Mouse (Mus musculus): ENCODE measurements around the gene Rasal3. TPM values are rescaled to one million over a fixed set of nuclear protein-coding genes. Genes with fewer than 3 reads are reported as not detected.

Gene Rasal3
- total and polyA plus RNA-seq, 2 experiments from 2014 or later, result 0.80 to 3.8 TPM

DNA sequence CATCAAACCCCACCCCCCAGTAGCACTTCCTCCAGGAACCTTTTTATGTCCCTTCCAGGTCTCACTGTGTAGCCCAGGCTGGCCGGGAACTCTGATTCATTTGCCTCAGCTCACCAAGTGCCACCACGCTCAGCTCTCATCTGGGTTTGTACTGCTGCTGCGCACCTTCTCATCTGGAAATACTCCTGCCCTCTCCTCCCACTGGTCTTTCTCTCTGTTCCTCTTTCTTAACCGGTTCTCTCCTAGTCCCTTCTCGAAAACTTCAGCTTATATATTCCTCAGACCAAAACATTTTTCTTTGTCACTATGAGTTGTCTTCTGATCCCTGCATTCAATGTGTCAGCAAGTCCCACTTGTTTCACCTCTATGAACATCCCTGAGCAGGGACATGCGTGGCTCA lies 39.9 kb upstream of the Rasal3 start:
- Histone ChIP-seq H3K9me3 (ENCODE audit: low read length) (no peaks in the 10 kb centered on the region), H3K27me3 (ENCODE audit: insufficient read depth, low read length) (no peaks in the 10 kb centered on the region), H3K4me2 (ENCODE audit: low read depth, low read length, poor library complexity, severe bottlenecking) (no peak overlapping the region), H3K36me3 (ENCODE audit: insufficient read depth, low read length) (no peaks in the 10 kb centered on the region), H3K27ac (ENCODE audit: low read depth, low read length) (no peak overlapping the region), H3K9ac (replicated peaks; ENCODE audit: low read length, poor library complexity, severe bottlenecking) (no peak overlapping the region), H3K4me3 (ENCODE audit: low read depth, low read length) (no peak overlapping the region), H3K4me1 (ENCODE audit: insufficient read depth, low read length) (no peaks in the 10 kb centered on the region)
- no peak for TF ChIP-seq CTCF (IDR thresholded peaks at IDR 0.05)
- no peak for DNase-seq (ENCODE audit: low spot score)
- WGBS, result 81% methylated on average over 6 of the region's 6 CpGs
- ATAC-seq (ENCODE audit: low FRiP score), result no peak

DNA sequence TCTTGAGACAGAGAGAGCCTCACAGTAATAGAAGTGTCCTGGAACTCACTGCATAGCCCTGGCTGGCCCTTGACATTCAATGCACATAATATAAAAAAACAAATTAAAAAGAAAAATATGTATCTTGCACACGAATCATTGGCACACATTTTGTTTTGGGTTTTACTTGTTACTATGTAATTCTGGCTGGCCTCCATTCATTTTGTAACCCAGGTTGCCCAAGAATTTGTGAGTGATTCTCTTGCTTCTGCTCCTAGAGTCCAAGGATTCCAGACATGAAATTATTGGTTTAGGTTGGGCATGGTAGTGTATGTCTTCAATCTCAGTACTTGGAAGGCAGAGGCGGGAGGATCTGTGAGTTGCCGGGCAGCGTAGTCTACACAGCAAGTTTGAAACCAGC lies 33.7 kb upstream of the Rasal3 start:
- Histone ChIP-seq H3K9ac (replicated peaks; ENCODE audit: low read length, poor library complexity, severe bottlenecking) (no peak overlapping the region), H3K36me3 (ENCODE audit: insufficient read depth, low read length) (no peaks in the 10 kb centered on the region), H3K27me3 (ENCODE audit: insufficient read depth, low read length) (no peaks in the 10 kb centered on the region), H3K27ac (ENCODE audit: low read depth, low read length) (no peak overlapping the region), H3K9me3 (ENCODE audit: low read length) (no peaks in the 10 kb centered on the region), H3K4me3 (ENCODE audit: low read depth, low read length) (no peak overlapping the region), H3K4me1 (ENCODE audit: insufficient read depth, low read length) (no peaks in the 10 kb centered on the region), H3K4me2 (ENCODE audit: low read depth, low read length, poor library complexity, severe bottlenecking) (no peak overlapping the region)
- ATAC-seq (ENCODE audit: low FRiP score) (no peak), DNase-seq (ENCODE audit: low spot score) (no peak)
- TF ChIP-seq CTCF (IDR thresholded peaks at IDR 0.05), result no peak
- 94% methylated on average over 4 of the region's 4 CpGs for WGBS

DNA sequence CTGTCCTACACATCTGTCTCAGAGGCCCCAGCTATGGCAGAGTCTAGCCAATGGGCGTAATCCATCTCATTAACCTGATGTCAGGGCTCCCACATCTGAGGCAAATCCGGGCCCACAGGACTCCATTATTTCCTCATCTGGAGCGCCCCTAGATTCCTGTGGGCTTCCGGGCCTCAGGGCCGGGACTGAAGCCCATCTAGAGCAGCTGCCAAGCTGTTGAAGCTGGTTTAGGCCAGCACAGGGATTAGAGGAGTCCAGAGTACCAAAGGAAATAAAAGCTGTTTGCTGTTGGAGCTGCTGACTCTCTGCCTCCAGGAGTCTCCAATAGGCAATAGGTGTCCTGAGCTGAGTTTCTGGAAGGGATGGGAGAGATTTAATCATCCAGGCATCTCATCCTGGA lies 31.8 kb upstream of the Rasal3 start:
- no peak overlapping the region for H3K27ac ChIP-seq (ENCODE audit: low read depth, low read length)
- no peaks in the 10 kb centered on the region for H3K4me1 ChIP-seq (ENCODE audit: insufficient read depth, low read length)
- no peak for TF ChIP-seq CTCF (IDR thresholded peaks at IDR 0.05)
- no peak overlapping the region for H3K4me2 ChIP-seq (ENCODE audit: low read depth, low read length, poor library complexity, severe bottlenecking)
- no peaks in the 10 kb centered on the region for H3K36me3 ChIP-seq (ENCODE audit: insufficient read depth, low read length)
- no peaks in the 10 kb centered on the region for H3K9me3 ChIP-seq (ENCODE audit: low read length)
- ATAC-seq (ENCODE audit: low FRiP score) (no peak), DNase-seq (ENCODE audit: low spot score) (no peak)
- H3K9ac ChIP-seq (replicated peaks; ENCODE audit: low read length, poor library complexity, severe bottlenecking), result no peak overlapping the region
- no peak overlapping the region for H3K4me3 ChIP-seq (ENCODE audit: low read depth, low read length)
- 66% methylated on average over 5 of the region's 5 CpGs for WGBS
- no peaks in the 10 kb centered on the region for H3K27me3 ChIP-seq (ENCODE audit: insufficient read depth, low read length)

DNA sequence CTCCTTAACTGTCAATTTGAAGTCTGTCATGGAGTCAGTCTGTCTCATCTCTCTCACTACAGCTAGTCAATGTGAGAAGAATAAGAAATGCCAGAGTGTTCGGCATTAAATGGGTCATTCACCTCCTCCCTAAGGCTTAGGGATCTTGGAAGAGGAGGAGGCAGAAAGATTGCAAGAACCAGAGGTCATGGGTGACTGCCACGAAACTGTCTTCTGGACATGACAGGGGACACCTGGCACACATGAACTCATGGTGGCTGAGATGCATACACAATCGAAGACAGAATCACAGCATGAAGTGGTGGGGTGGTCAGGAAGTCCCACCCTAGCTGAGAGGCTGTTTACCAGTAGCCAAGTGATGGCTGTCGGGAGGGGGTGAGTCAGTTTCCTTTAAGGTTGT lies 30.9 kb upstream of the Rasal3 start:
- no peak for TF ChIP-seq CTCF (IDR thresholded peaks at IDR 0.05)
- H3K4me2 ChIP-seq (ENCODE audit: low read depth, low read length, poor library complexity, severe bottlenecking), result no peak overlapping the region
- no peaks in the 10 kb centered on the region for H3K4me1 ChIP-seq (ENCODE audit: insufficient read depth, low read length)
- no peak overlapping the region for H3K9ac ChIP-seq (replicated peaks; ENCODE audit: low read length, poor library complexity, severe bottlenecking)
- H3K27me3 ChIP-seq (ENCODE audit: insufficient read depth, low read length), result no peaks in the 10 kb centered on the region
- DNase-seq (ENCODE audit: low spot score) (no peak), ATAC-seq (ENCODE audit: low FRiP score) (no peak)
- no peaks in the 10 kb centered on the region for H3K36me3 ChIP-seq (ENCODE audit: insufficient read depth, low read length)
- no peak overlapping the region for H3K4me3 ChIP-seq (ENCODE audit: low read depth, low read length)
- no peak overlapping the region for H3K27ac ChIP-seq (ENCODE audit: low read depth, low read length)
- 69% methylated on average over 4 of the region's 4 CpGs for WGBS
- H3K9me3 ChIP-seq (ENCODE audit: low read length), result no peaks in the 10 kb centered on the region

DNA sequence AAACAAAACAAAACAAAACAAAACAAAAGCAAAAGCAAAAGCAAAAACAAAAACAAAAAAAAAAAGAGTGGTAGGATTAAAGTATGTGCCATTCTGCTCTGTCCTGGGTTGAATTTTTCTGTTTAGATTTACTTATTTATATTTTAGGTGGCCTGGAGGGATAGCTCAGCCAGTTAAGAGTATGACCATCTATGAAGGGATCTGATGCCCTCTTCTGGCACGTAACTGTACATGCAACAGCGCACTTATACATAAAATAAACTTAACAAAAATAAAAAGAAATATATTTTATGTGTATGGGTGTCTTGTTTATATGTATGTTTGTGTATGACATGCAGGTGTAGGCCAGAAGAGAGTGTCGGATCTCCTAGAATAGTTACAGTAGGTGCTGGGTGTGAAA lies 28.6 kb upstream of the Rasal3 start:
- no peaks in the 10 kb centered on the region for H3K36me3 ChIP-seq (ENCODE audit: insufficient read depth, low read length)
- no peak for ATAC-seq (ENCODE audit: low FRiP score)
- H3K4me2 ChIP-seq (ENCODE audit: low read depth, low read length, poor library complexity, severe bottlenecking), result no peak overlapping the region
- H3K4me1 ChIP-seq (ENCODE audit: insufficient read depth, low read length), result no peaks in the 10 kb centered on the region
- H3K9me3 ChIP-seq (ENCODE audit: low read length), result no peaks in the 10 kb centered on the region
- H3K27ac ChIP-seq (ENCODE audit: low read depth, low read length), result no peak overlapping the region
- no peaks in the 10 kb centered on the region for H3K27me3 ChIP-seq (ENCODE audit: insufficient read depth, low read length)
- H3K9ac ChIP-seq (replicated peaks; ENCODE audit: low read length, poor library complexity, severe bottlenecking), result no peak overlapping the region
- peak; percentile 67 for TF ChIP-seq CTCF (IDR thresholded peaks at IDR 0.05)
- WGBS, result 63% methylated on average over 3 of the region's 3 CpGs
- no peak overlapping the region for H3K4me3 ChIP-seq (ENCODE audit: low read depth, low read length)
- DNase-seq (ENCODE audit: low spot score), result peak; percentile 46

DNA sequence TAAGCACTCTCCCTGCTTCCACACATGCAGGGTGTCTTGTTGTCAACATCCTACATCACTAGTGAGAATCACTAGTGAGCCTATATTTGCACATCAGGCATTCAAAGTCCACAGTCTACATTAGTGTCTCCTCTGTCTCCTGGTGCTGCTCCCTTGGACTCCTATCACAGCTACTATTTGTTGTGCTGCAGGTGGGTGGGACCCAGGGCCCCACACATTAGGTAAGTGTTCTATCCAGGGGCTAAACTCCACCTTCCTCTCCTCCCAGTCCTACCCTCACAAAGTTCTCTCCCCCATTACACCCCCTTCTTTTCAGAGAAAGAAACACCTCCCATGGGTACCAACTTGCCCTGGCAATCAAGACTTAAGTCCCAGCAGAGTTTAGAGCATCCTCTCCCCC lies 23.2 kb upstream of the Rasal3 start:
- Histone ChIP-seq H3K4me2 (ENCODE audit: low read depth, low read length, poor library complexity, severe bottlenecking) (no peak overlapping the region), H3K27me3 (ENCODE audit: insufficient read depth, low read length) (no peaks in the 10 kb centered on the region), H3K9ac (replicated peaks; ENCODE audit: low read length, poor library complexity, severe bottlenecking) (no peak overlapping the region), H3K4me1 (ENCODE audit: insufficient read depth, low read length) (no peaks in the 10 kb centered on the region), H3K9me3 (ENCODE audit: low read length) (no peaks in the 10 kb centered on the region), H3K4me3 (ENCODE audit: low read depth, low read length) (no peak overlapping the region), H3K36me3 (ENCODE audit: insufficient read depth, low read length) (no peaks in the 10 kb centered on the region), H3K27ac (ENCODE audit: low read depth, low read length) (no peak overlapping the region)
- no peak for ATAC-seq (ENCODE audit: low FRiP score)
- TF ChIP-seq CTCF (IDR thresholded peaks at IDR 0.05), result no peak
- no peak for DNase-seq (ENCODE audit: low spot score)

DNA sequence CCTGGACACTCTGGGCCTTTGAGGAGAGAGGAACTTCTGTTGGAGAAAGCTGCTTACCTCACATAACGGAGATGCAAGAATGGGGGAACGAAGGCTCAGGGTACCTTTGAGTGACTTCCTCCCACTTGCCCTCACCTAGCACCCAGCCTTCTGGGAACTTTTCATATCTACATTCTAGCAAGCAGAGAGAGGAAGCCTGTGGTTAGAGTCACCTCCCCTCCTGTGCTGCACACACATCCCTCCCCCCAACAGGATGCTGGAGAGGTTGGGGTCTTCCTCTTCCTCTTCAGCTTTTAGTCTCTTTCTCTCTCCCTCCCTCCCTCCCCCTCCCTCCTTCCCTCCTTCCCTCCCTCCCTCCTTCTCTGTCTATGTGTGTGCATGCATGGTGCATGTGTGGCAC lies 20.7 kb upstream of the Rasal3 start, which contains the start of gene Pglyrp2:
Gene Pglyrp2, minus strand, starts transcription at position 134 of the 400 bp plus-strand sequence.
- no peak for ATAC-seq (ENCODE audit: low FRiP score)
- H3K27ac ChIP-seq (ENCODE audit: low read depth, low read length), result no peak within 1 kb of the TSS
- no peaks in the 10 kb centered on the region for H3K36me3 ChIP-seq (ENCODE audit: insufficient read depth, low read length)
- H3K27me3 ChIP-seq (ENCODE audit: insufficient read depth, low read length), result no peaks in the 10 kb centered on the region
- H3K9ac ChIP-seq (replicated peaks; ENCODE audit: low read length, poor library complexity, severe bottlenecking), result no peak within 1 kb of the TSS
- no peak within 1 kb of the TSS for H3K4me3 ChIP-seq (ENCODE audit: low read depth, low read length)
- no peaks in the 10 kb centered on the region for H3K4me1 ChIP-seq (ENCODE audit: insufficient read depth, low read length)
- no peak for DNase-seq (ENCODE audit: low spot score)
- H3K9me3 ChIP-seq (ENCODE audit: low read length), result no peaks in the 10 kb centered on the region
- no peak within 1 kb of the TSS for H3K4me2 ChIP-seq (ENCODE audit: low read depth, low read length, poor library complexity, severe bottlenecking)
- no peak for TF ChIP-seq CTCF (IDR thresholded peaks at IDR 0.05)
- 88% methylated on average over 2 of the region's 2 CpGs for WGBS
